Mouse (Mus musculus): ENCODE results near the gene Tmem219. TPM values are rescaled to one million over a fixed set of nuclear protein-coding genes. Genes with fewer than 3 reads are reported as not detected.

Tmem219 gene
- 10 to 100 TPM; 21.4 to 23.3 TPM for total RNA-seq (2021)
- long read RNA-seq, experiment 1, partial matches to known transcripts: 0 of 9 reads
- long read RNA-seq, experiment 1, other reads (novel, unspliced or antisense): 3 of 9 reads
- long read RNA-seq, experiment 2, partial matches to known transcripts: 1 of 13 reads
- long read RNA-seq, experiment 2, other reads (novel, unspliced or antisense): 5 of 13 reads

DNA sequence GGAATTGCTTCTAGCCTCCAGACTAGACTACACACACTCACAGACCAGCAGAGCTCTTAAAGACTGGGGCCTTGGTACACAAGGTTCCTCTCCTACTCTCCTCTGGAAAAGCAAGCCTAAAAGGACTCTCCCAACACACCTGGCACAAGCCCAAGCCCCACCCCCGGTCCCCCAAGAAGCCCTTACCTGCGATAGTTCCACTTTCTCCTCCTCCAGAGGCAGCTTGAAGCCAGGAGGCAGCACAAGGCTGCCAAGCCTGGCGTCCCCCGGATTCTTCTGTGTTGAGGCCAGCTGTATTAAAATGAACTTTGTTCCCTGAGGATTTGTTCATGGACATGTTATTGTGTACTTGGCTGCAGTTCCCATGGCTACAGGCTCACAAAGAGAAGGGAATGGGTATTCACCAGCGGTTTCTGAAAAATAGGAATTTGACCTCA, at the start of gene Tmem219:
TSS of gene Tmem219 (minus strand) at position 294 of the 437 bp plus-strand sequence.
- Histone ChIP-seq H3K4me3 (no peak within 1 kb of the TSS), H3K27ac (peak within 1 kb of the TSS; percentile 66)
- no peak for DNase-seq (ENCODE audit: low spot score in 2 of 2)
- no peak for TF ChIP-seq CTCF (conservative IDR thresholded peaks at IDR 0.05)

DNA sequence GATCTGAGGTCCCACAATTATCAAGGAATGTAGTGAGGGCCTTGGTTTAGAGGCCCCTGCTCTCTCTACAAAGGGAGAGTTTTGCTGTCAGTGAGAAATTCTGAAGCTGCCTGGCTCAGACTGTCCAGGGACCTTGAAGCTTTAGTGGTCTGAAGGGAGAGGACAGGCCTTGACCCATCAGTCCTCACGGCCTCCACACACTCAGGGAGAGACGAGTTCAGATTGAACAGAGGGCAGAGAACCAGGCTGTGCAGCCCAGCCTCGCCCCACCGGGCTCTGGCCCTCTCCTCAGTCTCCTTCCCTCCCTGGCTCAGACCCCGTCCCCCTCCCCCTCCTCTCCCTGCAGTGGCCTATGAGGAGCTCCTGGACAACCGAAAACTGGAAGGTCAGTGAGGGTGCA, 44.6 kb upstream of the Tmem219 start:
- DNase-seq (ENCODE audit: low spot score in 2 of 2): no peak
- Histone ChIP-seq H3K4me3 (no peak overlapping the region), H3K27ac (no peak overlapping the region)
- no peak for TF ChIP-seq CTCF (conservative IDR thresholded peaks at IDR 0.05)

DNA sequence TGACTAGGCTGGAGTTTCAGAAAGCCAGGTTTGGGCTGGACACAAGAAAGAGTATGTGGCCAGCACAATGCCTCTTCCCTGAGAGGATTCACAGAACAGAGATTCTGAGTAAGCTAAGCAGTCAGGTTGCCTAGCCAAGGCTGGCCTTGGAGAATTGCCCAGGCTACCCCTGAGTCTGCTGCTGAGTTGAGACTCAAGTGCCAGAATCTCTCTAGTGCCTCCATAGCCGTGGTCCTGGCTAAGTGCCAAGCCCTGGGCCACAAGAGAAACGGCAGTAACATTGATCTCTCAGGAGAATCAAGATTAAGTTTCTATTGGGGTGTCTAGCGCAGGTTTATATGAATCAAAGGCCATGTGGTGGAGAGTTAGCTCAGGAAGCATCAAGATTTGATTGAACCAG, 42.9 kb upstream of the Tmem219 start:
- H3K4me3 ChIP-seq: no peak overlapping the region
- DNase-seq (ENCODE audit: low spot score in 2 of 2): no peak
- TF ChIP-seq CTCF (conservative IDR thresholded peaks at IDR 0.05): no peak
- H3K27ac ChIP-seq: no peak overlapping the region

DNA sequence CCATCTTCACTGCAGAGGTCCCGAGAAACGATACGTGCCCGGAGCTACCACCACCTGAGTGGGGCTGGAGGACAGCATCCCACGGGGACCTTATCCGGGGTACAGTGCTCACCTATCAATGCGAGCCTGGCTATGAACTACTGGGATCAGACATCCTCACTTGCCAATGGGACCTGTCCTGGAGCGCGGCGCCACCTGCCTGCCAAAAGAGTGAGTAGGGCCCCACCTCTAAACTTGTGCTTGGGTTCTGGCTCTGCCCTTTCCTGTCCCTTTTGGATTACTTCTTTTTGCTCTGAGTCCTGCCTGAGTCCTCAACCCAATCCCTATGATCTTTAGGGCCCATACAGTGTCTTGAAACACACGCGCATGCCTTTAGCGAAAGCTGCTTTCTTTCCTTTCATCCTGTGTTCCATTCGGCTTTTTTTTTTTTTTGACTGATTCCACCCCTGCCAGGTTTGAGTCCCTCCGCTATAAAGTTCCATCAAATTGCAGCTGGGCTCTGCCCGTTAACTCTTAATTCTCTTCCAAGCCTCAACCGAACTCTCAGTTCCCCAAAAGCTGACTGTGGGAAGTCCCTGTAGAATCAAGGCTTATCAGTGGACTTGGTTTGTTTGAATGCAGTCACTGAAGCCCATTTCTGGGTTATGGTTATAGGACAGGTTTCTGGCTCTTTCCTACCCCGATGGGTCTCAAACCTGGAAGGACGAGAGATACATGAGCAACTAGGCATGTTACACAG, 41.0 kb upstream of the Tmem219 start:
- TF ChIP-seq CTCF (conservative IDR thresholded peaks at IDR 0.05): peak; percentile 67
- peak in 1 of 2 experiments; percentile 17 for DNase-seq (ENCODE audit: low spot score in 2 of 2)
- Histone ChIP-seq H3K4me3 (no peak overlapping the region), H3K27ac (peak overlapping the region; percentile 43; the same call in 1 of the 2 replicates)

DNA sequence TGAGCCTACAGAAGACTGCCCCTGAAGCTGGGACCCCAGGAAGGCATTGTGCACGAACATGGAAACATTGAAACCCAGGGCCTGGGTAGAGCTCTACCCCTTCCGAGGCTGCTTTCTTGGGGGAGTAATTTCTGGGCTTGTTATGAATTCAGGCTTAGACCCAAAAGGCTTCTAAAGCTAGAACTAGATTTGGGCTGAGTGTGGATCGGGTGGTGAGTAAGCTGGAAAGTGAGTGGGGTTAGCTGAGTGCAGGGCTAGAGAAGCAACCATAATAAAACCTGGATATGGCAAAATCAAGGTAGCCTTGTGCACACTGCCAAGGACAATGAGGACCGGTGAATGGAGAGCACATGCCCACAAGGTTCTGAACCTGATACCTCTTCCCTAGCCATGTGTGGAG, 39.2 kb upstream of the Tmem219 start:
- H3K27ac ChIP-seq: peak overlapping the region; percentile 87
- DNase-seq (ENCODE audit: low spot score in 2 of 2): no peak
- H3K4me3 ChIP-seq: no peak overlapping the region
- TF ChIP-seq CTCF (conservative IDR thresholded peaks at IDR 0.05): no peak

DNA sequence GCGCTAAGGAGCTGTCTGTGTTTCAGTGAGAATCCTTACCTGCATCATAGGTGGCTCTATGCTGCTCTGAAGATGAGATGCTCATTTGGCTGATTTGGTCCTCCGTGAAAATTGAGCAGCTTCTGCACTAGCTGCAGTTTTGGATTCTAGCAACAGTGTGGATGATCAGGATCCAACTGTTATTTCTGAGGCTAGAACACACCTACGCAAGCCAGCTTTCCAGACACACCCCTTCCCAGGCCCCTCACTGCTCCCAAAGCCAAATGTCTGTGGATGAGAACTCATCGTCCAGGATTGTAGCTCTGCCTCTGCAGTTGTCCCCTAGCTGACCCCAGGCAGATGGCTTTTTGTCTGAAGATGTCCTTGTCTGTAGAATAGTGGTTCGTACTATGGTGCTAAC, 38.4 kb upstream of the Tmem219 start:
- Histone ChIP-seq H3K27ac (peak overlapping the region; percentile 87), H3K4me3 (no peak overlapping the region)
- peak; percentile 61 for DNase-seq (ENCODE audit: low spot score in 2 of 2)
- no peak for TF ChIP-seq CTCF (conservative IDR thresholded peaks at IDR 0.05)

DNA sequence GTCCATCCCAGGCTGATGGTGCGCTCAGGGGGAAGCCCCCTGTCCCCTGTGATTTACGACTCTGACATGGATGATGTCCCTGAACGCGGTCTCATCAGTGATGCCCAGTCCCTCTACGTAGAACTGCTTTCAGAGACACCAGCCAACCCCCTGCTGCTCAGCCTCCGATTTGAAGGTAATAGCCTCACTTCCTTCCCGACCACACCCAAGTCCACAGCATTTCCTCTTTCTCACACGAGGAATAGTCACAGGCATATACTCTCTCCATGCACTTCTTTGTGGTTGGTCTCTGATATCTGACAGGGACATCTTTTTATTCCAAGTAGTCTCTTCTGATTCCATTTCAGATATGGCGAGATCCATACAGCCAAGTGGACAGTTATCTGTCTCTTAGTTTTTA, 37.1 kb upstream of the Tmem219 start:
- H3K4me3 ChIP-seq: no peak overlapping the region
- no peak for TF ChIP-seq CTCF (conservative IDR thresholded peaks at IDR 0.05)
- DNase-seq (ENCODE audit: low spot score in 2 of 2): no peak
- peak overlapping the region; percentile 87 for H3K27ac ChIP-seq

DNA sequence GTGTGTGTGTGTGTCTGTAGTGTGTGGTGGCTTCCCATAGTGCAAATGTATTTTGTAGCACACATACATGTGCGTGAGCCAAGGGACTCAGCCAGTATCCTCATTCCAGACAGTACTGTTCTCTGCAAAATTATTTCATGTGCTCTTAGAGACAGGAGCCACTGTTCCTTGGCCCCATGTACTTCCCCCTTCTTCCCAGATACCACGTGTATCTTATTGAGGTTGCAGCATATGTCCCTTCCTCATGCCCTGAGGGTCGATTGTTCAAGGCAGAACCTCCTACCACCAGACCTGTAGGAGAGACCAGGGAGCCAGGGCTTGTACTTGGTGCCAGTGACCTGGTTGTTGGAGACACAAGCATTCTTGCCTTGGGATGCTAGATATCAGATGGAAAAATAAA, 32.4 kb upstream of the Tmem219 start:
- TF ChIP-seq CTCF (conservative IDR thresholded peaks at IDR 0.05): no peak
- H3K27ac ChIP-seq: no peak overlapping the region

DNA sequence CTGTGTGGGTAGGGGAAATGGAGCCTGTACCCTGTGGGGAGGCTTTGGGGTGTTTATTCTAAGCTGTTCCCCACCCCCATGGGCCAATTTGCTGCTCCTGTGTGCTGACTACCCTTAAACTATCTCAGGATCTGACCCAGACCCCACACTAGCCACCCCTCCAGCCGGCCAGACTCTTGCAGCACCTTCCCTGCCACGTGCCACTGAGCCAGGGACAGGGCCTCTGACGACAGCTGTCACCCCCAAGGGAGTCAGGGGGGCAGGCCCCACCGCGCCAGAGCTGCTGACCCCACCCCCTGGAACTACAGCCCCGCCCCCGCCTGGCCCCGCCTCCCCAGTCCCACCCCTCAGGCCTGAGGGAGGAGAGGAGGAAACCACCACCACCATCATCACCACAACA, 29.9 kb upstream of the Tmem219 start:
- DNase-seq (ENCODE audit: low spot score in 2 of 2): no peak
- peak overlapping the region; percentile 96; the same call in 1 of the 2 replicates for H3K27ac ChIP-seq
- TF ChIP-seq CTCF (conservative IDR thresholded peaks at IDR 0.05): no peak

More for the DNA sequence above, 32.4 kb upstream of the Tmem219 start:
- no peak for DNase-seq (ENCODE audit: low spot score in 2 of 2)
- no peak overlapping the region for H3K4me3 ChIP-seq

DNA sequence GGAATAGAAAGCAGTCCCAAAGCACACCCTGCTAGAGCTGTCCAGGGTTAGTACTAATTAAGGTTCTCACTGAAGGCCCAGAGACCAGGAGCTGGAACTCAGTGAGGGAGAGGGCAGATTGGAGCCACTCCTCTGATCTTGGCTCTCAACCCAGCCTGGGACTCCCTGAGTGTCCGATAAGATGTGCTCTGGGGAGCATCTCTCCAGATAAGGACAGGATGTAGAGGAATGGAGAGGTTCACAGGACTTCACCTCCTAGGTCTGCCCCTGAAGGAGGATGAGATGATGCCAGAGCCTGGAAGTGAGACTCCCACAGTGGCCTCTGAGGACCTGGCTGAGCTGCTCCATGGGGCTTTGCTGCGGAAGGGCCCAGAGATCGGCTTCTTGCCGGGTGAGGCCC, 29.0 kb upstream of the Tmem219 start:
- DNase-seq (ENCODE audit: low spot score in 2 of 2): no peak
- Histone ChIP-seq H3K27ac (peak overlapping the region; percentile 96), H3K4me3 (peak overlapping the region; percentile 67)
- TF ChIP-seq CTCF (conservative IDR thresholded peaks at IDR 0.05): no peak

More for the DNA sequence above, 29.9 kb upstream of the Tmem219 start:
- peak overlapping the region; percentile 67 for H3K4me3 ChIP-seq

DNA sequence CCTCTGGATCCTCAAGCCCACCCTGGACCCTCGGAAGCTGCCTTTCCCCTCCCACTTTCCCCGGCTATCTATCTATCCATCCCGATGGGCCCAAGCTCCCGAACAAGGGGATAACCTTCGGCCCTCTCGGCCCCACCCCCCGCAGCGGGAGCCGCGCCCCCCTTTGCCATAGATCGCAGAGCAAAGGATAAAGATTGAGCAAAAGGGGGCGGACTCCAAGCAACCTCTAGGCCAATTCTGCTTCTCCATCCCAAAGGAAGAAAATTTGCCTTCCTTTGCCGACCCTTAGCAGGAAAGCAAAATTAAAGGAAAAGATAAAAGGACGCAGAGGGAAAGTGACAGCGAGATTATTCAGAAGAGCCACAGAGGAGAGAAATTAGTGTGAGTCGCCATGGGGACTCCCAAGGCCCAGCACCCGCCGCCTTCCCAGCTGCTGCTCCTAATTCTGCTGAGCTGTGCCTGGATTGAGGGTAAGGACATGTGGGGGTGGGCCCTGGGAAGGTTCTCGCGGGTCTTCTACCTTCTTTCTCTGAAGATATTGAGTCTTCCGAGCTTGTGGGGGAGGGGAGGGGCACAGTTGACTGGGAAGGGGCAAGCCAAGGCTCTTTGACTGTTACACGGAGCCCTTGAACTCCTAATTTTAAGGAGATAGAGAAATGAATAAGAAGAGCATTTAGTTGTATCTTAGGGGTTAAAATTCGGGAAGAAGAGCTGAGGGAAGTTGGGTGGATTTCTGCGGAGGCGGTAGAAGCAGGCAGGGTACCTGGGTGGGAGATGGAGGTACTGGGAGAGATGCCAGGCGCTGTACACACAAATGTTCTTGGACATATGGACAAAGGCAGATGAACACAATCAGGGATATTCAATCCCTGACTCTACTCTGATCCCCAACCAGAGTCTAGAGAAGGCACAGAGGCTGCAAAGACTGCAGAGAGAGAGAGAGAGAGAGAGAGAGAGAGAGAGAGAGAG, 28.2 kb upstream of the Tmem219 start:
- Histone ChIP-seq H3K27ac (peak overlapping the region; percentile 96), H3K4me3 (peak overlapping the region; percentile 67)
- peak in 1 of 2 experiments; percentile 21 for DNase-seq (ENCODE audit: low spot score in 2 of 2)
- TF ChIP-seq CTCF (conservative IDR thresholded peaks at IDR 0.05): no peak

DNA sequence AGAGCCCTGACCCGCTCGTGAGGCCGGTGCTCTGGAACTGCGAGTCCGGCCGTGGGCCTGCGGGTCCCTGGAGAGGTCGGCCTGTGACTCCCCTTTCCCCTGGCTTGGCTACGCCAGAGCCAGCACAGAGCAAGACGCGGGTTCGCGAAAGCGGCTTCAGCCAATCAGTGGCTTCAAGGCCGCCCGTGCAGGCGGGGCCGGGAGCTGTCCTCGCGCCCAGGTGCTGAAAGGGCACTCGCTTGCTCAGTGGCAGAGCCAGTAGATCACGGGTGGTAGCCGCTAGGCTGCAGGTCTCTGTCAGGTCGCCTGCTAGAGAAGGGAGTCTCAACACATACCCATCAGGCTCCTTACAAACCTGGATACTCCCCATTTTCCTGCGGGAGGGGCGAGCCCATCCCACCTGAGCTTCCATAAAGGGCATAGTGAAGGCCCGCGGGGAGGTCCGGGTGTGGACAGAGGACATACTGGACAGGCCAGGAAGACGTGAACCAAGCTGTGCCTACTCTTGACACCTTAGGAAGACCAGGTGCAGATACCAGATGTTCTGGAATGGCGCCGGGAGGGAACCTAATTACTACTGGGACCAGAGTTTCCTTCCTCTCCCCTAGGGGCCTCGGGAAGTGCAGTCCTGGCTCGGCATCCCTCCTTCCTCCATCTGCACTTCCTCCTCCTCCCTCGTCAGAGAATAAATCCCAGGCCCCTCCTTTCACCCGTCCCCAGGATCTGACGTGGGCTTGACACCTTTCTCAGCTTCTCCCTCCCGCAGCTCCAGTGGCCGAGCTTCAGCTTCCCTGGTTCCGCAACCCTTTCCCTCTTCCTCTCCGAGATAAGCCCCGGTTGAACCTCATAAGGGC, 27.3 kb upstream of the Tmem219 start, which contains the start of gene Sez6l2:
TSS of gene Sez6l2 (plus strand) at position 771 of the 854 bp plus-strand sequence.
- H3K4me3 ChIP-seq: peak within 1 kb of the TSS; percentile 67
- DNase-seq (ENCODE audit: low spot score in 2 of 2): peak; percentile 77 to 91
- TF ChIP-seq CTCF (conservative IDR thresholded peaks at IDR 0.05): 0 out of 2 replicates have a peak, but pooled peaks have one; percentile 4
- peak within 1 kb of the TSS; percentile 96 for H3K27ac ChIP-seq
